Mouse (Mus musculus) embryo, embryonic 10 days (tissue): ENCODE data around the gene Rpn2.

Source experiments
- DNase-seq: peaks from one replicate; pipeline ENCODE4 v3.0.0-alpha.2; 2015; ENCODE audit warnings: low spot score

Gene Rpn2

DNA sequence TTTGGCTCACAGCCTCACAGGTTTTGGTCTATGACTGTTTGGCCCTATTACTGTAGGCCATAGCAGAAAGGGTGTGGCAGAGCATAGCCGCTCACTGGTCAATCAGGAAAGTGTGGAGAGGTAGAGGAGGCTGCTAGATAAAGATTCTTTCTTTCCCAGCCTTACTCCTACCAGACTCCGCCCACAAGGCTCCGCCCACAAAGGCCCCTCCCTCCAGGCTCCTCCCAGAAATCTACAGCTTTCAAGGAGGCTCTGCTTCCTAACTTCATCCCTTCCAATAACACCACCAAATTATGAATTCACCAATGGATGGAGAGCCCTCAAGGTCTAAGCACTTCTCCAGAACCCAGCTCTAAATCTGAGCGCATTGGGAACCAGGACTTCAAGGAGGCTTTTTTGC, 74.4 kb downstream of the Rpn2 start:
- no peak for DNase-seq

- no peak for DNase-seq
These were observed 75.3 kb downstream of the Rpn2 start for GRCm38 (mm10) chr2:157354106-157354505.

- no peak for DNase-seq
These were observed 81.2 kb downstream of the Rpn2 start for GRCm38 (mm10) chr2:157360028-157360427.

GRCm38 (mm10) chr2:157363031-157363430, 84.2 kb downstream of the Rpn2 start:
- no peak for DNase-seq

DNA sequence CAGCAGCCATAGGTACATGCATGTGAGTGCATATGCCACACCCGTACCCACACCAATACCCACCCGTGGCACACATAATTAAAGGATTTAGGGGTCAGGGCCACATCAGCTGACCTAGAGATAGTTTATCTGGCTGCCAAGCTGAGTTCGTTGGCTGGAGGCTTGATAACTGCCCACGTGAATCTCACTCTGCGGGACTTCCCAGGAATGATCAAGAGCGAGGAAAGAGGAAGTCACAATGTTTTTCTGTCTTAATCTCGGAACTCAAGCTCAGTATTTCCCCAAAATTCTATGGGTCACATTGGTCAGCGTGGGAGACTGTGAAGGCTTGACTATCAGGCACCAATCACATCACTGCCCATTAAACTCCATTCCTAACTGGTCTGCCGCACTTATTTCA, 87.9 kb downstream of the Rpn2 start:
- DNase-seq: no peak

DNA sequence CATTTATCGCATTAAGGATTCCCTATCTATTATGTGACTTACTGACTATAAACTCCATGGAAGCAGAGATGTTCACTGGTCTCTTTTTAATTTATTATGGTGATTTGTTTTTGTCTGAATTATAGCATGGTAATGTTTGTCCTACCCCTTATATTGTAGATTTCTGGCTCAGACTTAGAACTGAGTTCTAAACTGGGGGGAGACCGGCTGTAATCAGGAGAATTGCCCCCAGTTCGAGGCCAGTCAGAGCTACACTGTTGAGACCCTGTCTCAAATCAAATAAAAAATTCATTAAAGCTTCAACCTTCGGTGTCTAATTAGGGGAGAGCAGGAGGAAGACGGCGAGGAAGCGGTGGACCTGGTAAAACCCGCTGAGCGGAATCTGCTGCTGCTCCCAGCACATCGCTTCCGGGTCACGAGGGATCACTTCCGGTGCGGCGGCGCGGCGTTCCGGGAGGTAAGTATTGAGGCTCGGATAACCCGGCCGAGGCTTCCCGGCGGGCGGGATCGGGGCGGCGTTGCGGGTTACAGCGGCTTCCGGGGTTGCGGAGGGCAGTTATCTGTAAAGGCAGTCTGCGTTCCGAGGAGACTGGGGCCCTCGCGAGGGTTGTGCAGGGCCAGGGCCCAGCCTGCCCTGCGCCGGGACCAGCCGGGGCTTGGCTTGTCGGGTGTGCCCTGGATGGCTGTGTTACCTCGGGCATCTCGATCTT, 88.5 kb downstream of the Rpn2 start, which contains the start of gene Manbal:
Gene Manbal (plus strand): TSS at position 411 of the 710 bp plus-strand sequence.
- DNase-seq: peak; percentile 97

GRCm38 (mm10) chr2:157367991-157368390, 89.2 kb downstream of the Rpn2 start:
- no peak for DNase-seq

GRCm38 (mm10) chr2:157371696-157372095, 92.9 kb downstream of the Rpn2 start:
- DNase-seq: no peak

DNA sequence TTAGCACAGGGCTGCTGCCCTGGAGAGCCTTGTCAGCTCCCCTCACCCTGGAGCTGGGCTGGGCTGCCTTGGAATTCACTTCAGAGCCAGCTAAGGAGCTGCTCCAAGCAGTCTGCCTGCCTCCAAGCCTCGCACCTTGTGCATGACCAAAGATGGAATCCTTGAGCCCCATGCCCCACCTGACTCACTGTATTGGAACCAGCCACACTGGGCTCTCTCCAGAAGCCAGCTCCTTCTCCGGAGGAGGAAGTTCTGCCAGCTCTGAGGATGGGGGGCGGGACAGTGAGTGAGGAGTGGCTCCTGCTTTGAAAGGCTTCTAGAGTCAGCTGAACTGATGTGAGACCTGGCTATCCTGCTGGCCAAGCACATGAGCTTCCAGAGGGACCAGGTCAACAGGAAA, 94.9 kb downstream of the Rpn2 start:
- DNase-seq: no peak

DNA sequence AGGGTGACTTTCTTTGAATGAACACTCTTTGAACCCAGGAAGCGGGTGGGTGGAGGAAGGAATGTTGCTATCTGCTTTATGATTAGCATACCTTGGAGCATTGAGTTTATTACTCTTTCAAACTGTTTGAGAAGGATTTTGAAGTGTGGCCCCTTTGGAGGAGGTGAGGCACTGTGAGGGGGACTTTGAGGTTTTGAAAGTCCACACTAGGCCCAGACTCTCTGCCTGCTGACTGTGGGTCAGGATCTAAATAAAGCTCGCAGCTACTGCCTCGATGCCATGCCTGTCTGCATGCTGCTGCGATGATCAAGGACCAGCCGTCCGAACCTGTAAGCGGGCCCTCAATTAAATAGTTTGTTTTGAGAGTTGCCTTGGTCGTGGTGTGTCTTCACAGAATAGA, 96.2 kb downstream of the Rpn2 start:
- no peak for DNase-seq
